Mouse (Mus musculus): Measurements from ENCODE around the gene Ptrh1. TPM values are rescaled to one million over a fixed set of nuclear protein-coding genes. Genes with fewer than 3 reads are reported as not detected.

Gene Ptrh1
- polyA plus RNA-seq, 1 experiment from 2014 or later, result 4.6 TPM

DNA sequence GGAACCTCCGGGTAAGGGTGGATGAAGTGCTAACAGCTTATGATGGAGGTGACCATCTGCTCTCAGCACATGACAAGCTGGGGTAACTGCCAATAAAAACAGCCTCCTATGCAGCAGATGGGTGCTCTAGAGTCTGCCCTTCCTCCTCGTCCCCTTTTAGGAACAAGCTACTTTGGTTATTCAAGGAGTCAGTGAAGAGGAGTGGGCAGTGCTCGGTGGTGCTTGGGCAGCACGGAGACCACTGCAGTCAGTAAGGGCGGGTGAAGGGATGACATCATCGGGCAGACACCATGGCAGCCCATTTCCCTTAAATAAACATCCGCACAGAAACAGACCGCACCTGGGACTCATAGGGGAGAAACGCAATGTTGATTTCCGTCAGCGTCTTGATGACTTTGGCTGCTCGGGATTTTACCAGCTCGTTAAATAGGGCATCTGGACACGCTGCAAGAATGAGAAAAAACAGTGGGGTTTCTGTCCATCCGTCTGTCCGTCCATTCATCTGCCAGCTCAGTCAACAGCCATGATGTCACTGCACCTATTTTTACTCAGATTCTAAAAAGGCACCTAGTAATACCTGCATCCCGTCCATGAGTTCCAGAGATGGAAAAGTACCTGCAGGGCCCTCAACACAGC lies 41.5 kb downstream of the Ptrh1 start:
- no peaks in the 10 kb centered on the region for H3K27me3 ChIP-seq
- H3K4me2 ChIP-seq (replicated peaks), result no peak overlapping the region
- 68% methylated on average over 17 of the region's 17 CpGs for WGBS
- no peaks in the 10 kb centered on the region for H3K9me3 ChIP-seq (replicated peaks)
- H3K4me1 ChIP-seq, result peaks cover 2% of the 10 kb centered on the region; the same call in 1 of the 2 replicates
- 0 out of 2 replicates have a peak overlapping the region, but pooled peaks have one; percentile 19 for H3K27ac ChIP-seq
- H3K9ac ChIP-seq, result no peak overlapping the region
- H3K36me3 ChIP-seq, result peaks cover 34% of the 10 kb centered on the region
- ATAC-seq (ENCODE audit: low FRiP score), result no peak
- H3K4me3 ChIP-seq, result no peak overlapping the region

DNA sequence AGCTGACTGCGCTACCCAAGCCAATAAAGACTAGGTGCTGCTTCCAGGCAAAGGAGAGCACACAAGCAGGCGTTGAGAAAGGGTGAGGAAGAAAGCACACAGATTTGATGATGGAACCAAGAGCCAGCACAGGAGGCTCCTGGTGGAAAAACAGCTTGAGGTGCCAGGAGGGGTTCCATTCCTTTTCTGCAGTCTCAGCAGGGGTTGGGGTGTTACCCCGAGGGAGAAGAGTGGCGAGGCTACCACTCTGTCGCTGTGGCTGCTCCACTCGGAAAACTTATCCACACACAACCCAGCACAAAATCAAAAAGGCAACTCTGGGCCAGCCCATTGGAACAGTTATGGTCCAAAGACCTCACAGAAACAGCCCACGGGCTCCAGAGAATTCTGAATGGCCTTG lies 42.0 kb downstream of the Ptrh1 start:
- 67% methylated on average over 7 of the region's 7 CpGs for WGBS
- H3K27me3 ChIP-seq, result no peaks in the 10 kb centered on the region
- H3K9me3 ChIP-seq (replicated peaks), result no peaks in the 10 kb centered on the region
- H3K36me3 ChIP-seq, result peaks cover 33% of the 10 kb centered on the region
- no peak overlapping the region for H3K4me2 ChIP-seq (replicated peaks)
- H3K4me1 ChIP-seq, result peaks cover 3% of the 10 kb centered on the region
- no peak for ATAC-seq (ENCODE audit: low FRiP score)
- H3K9ac ChIP-seq, result no peak overlapping the region
- H3K27ac ChIP-seq, result no peak overlapping the region
- H3K4me3 ChIP-seq, result no peak overlapping the region

DNA sequence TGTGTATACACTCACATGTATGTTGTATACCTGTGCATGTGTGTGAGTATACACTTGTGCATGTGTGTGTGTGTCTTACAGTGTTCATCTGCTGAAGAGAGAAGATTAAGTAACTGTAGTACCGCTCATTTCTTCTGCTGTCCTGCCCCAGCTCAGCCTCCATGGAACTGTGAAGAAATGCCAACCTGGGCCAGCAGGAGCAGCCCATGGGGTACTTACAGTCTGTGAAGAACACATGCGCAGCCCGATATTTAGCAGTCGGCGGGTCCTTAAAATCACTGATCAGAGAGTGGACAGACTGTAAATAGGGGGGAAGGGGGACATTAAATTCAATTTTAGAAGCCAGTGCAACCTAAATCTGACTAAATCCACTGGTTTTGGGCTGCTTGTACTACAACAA lies 42.6 kb downstream of the Ptrh1 start:
- no peaks in the 10 kb centered on the region for H3K27me3 ChIP-seq
- H3K4me3 ChIP-seq, result no peak overlapping the region
- H3K4me1 ChIP-seq, result peaks cover 9% of the 10 kb centered on the region
- 94% methylated on average over 5 of the region's 5 CpGs for WGBS
- no peaks in the 10 kb centered on the region for H3K9me3 ChIP-seq (replicated peaks)
- no peak overlapping the region for H3K4me2 ChIP-seq (replicated peaks)
- no peak for ATAC-seq (ENCODE audit: low FRiP score)
- no peak overlapping the region for H3K9ac ChIP-seq
- H3K27ac ChIP-seq, result no peak overlapping the region
- H3K36me3 ChIP-seq, result peaks cover 33% of the 10 kb centered on the region

DNA sequence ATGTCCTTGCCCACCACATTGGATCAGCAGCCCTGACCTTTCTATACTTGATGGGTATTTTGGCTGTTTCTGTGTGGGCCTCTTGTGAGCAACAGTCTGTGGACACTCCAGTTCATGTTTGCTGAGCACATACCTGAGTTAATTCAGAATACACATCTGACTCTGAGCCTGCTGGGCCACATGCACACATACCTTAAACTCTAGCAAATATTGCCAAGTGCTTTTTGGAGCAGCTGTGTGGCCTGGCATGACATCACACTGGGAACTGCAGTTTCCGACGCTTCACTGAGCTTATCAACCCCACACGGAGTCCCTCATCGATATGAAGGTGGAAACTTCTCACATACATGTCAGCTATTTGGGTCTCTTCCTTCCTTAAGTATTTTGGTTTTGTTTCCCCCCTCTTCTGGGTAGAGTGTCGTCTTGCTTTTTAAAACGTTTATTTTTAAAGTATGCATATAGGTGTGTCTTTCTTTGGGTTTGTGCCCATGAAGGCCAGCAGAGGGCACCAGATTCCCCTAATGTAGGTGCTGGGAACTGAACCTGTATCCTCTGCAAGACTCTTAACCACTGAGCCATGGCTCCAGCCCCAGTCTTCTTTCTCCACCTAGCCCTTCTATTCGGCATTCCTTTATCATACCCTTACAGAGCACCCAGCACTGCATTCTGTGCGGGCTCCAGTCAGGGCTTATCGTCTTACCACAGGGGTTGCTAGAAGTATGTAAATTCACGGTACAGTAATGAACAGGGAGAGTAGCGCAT lies 45.6 kb downstream of the Ptrh1 start:
- H3K27ac ChIP-seq, result no peak overlapping the region
- H3K36me3 ChIP-seq, result peaks cover 23% of the 10 kb centered on the region
- peaks cover 23% of the 10 kb centered on the region for H3K4me1 ChIP-seq
- ATAC-seq (ENCODE audit: low FRiP score), result no peak
- no peak overlapping the region for H3K9ac ChIP-seq
- no peak overlapping the region for H3K4me2 ChIP-seq (replicated peaks)
- H3K27me3 ChIP-seq, result no peaks in the 10 kb centered on the region
- WGBS, result 68% methylated on average over 11 of the region's 11 CpGs
- no peak overlapping the region for H3K4me3 ChIP-seq
- H3K9me3 ChIP-seq (replicated peaks), result no peaks in the 10 kb centered on the region

DNA sequence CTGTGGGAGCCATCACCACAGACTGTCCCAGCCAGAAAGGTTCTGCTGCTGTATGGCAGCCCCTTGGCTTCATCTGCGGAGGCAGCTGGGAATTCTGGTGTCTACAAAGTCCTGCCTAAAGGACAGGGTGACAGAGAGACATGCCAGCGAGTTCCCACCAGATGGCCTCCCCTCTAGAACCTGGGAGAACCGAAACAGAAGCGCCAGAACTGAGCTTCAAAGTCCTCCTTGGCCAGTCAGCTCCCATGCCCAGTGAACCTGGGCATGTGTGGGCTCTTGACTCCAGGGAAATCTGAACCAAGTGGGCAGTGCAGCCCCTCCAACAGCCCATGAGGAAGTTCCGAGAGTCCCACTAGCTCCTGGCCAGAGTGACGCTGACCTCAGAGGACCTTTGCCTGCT lies 47.1 kb downstream of the Ptrh1 start:
- H3K9me3 ChIP-seq (replicated peaks), result no peaks in the 10 kb centered on the region
- H3K4me2 ChIP-seq (replicated peaks), result no peak overlapping the region
- H3K36me3 ChIP-seq, result peaks cover 16% of the 10 kb centered on the region
- no peak overlapping the region for H3K9ac ChIP-seq
- H3K27ac ChIP-seq, result no peak overlapping the region
- peaks cover 21% of the 10 kb centered on the region for H3K4me1 ChIP-seq
- WGBS, result 78% methylated on average over 6 of the region's 6 CpGs
- H3K27me3 ChIP-seq, result no peaks in the 10 kb centered on the region
- H3K4me3 ChIP-seq, result no peak overlapping the region
- no peak for ATAC-seq (ENCODE audit: low FRiP score)

DNA sequence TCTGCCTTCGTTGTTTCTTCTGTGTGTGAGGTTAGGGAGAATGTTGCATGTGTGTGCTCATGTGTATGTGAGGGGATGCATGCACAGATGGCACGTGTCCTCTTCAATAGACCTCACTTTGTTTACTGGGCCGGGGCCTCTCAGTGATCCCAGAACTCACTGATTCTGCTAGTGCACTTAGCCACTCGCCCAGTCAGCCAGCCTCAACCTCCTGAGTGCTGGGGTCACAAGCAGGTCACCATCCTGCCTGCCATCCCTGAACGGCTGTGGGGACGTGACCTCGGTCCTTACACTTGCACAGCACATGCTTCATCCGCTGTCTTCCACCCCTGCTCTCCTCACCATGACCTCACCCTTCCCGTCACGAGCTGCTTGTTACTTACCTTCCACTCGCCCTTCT lies 47.6 kb downstream of the Ptrh1 start:
- Histone ChIP-seq H3K9me3 (replicated peaks) (no peaks in the 10 kb centered on the region), H3K27ac (peak overlapping the region; percentile 71), H3K4me1 (peaks cover 21% of the 10 kb centered on the region), H3K36me3 (peaks cover 11% of the 10 kb centered on the region), H3K9ac (no peak overlapping the region), H3K4me2 (replicated peaks) (no peak overlapping the region), H3K4me3 (no peak overlapping the region), H3K27me3 (no peaks in the 10 kb centered on the region)
- WGBS, result 45% methylated on average over 11 of the region's 11 CpGs
- ATAC-seq (ENCODE audit: low FRiP score), result no peak

DNA sequence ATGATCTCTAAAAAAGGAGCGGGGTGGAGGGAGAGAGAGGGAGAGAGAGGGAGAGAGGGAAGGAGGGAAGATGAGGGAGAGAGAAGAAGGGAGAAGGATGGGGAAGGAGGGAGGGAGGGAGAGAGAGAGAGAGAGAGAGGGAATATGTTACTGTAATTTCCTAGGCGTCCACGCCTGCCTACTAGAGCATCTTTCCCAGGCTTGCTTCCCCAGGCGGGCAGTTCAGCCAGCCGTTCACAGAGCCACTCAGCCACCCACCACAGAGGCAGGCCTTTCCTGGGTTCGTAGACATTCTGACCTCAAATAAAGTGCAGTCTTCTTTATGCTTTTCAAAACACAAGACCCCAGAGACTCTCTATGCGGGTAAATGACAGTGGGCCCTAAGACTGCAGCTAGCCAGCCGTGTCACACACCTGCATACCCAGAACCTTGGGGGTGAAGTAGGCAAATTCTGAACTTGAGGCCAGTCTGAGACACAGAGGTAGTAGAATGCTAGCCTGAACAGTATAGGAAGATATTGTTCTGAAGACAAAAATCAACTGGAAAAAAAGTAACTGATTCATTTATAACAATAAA lies 48.1 kb downstream of the Ptrh1 start:
- peak overlapping the region; percentile 71 for H3K27ac ChIP-seq
- 0 out of 2 replicates have a peak, but pooled peaks have one; percentile 38 for ATAC-seq (ENCODE audit: low FRiP score)
- H3K27me3 ChIP-seq, result no peaks in the 10 kb centered on the region
- H3K9ac ChIP-seq, result no peak overlapping the region
- no peaks in the 10 kb centered on the region for H3K9me3 ChIP-seq (replicated peaks)
- 50% methylated on average over 8 of the region's 8 CpGs for WGBS
- peaks cover 9% of the 10 kb centered on the region for H3K36me3 ChIP-seq
- H3K4me2 ChIP-seq (replicated peaks), result no peak overlapping the region
- no peak overlapping the region for H3K4me3 ChIP-seq
- peaks cover 21% of the 10 kb centered on the region for H3K4me1 ChIP-seq

DNA sequence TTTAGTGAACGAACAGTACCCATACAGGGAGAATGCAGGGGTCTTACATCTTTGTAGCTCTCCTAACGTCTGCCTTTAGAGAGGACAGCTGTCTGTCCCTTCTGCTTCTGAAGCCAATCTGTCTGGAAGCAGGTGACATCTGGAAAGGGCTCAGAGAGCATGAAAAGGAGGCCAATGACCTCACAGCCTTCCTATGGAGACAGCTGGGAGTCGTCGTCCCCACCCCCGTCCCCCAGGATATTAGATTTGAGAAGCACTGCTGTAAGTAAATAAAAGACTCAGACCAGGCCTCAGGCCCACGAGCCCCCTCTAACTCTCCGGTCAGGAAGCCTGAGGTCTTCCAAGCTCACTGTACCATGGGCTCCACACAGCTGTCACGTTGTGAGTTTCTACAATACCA lies 48.6 kb downstream of the Ptrh1 start:
- Histone ChIP-seq H3K4me3 (no peak overlapping the region), H3K4me1 (peaks cover 21% of the 10 kb centered on the region), H3K4me2 (replicated peaks) (no peak overlapping the region), H3K27ac (peak overlapping the region; percentile 71), H3K27me3 (no peaks in the 10 kb centered on the region), H3K9ac (no peak overlapping the region), H3K36me3 (0 out of 2 replicates have a peak, but pooled peaks cover 6% of the 10 kb centered on the region), H3K9me3 (replicated peaks) (no peaks in the 10 kb centered on the region)
- ATAC-seq (ENCODE audit: low FRiP score), result peak; percentile 40; the same call in 1 of the 2 replicates
- WGBS, result 26% methylated on average over 8 of the region's 8 CpGs

DNA sequence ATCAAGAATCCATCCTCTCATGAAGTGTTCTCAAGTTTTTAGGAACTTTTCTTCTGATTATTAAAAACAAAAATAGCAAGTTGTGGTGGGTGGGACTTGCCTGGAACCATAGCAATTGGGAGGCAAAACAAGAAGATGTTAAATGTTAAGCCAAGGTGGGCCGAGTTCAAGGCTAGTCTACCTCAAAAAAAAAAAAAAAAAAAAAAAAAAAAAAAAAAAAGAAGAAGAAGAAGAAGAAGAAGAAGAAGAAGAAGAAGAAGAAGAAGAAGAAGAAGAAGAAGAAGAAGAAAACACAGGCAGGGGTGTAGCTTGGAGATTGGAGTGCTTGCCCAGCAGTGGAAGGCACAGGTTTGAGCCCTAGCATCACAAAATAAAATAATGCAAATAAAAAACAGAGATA lies 49.2 kb downstream of the Ptrh1 start:
- Histone ChIP-seq H3K9ac (no peak overlapping the region), H3K27ac (peak overlapping the region; percentile 71), H3K4me3 (no peak overlapping the region), H3K4me2 (replicated peaks) (no peak overlapping the region), H3K4me1 (peaks cover 21% of the 10 kb centered on the region), H3K9me3 (replicated peaks) (no peaks in the 10 kb centered on the region), H3K27me3 (no peaks in the 10 kb centered on the region), H3K36me3 (0 out of 2 replicates have a peak, but pooled peaks cover 6% of the 10 kb centered on the region)
- no peak for ATAC-seq (ENCODE audit: low FRiP score)
- 65% methylated on average over 1 of the region's 1 CpGs for WGBS

DNA sequence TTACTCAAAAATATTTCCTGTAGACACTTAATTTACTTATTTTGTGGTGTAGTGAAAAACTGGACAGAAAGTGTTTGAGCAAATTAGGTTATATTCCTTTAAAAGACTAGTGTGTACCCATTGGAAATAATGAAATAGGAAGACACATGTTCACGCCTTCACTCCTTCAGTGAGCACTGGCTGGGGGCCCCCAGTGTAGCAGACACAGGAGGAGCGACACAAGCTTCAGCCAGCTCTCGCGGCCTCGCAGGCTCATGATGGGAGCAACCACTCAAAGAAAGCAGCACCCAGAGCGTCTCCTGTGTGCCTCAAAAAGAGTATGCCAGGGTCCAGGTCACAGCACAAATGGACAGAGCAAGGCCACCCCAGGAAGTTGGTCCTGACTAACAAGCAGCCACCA lies 50.2 kb downstream of the Ptrh1 start:
- Histone ChIP-seq H3K9ac (no peak overlapping the region), H3K4me3 (no peak overlapping the region), H3K4me1 (peaks cover 21% of the 10 kb centered on the region), H3K4me2 (replicated peaks) (no peak overlapping the region), H3K27ac (no peak overlapping the region), H3K36me3 (0 out of 2 replicates have a peak, but pooled peaks cover under 1% of the 10 kb centered on the region), H3K27me3 (no peaks in the 10 kb centered on the region), H3K9me3 (replicated peaks) (no peaks in the 10 kb centered on the region)
- WGBS, result 84% methylated on average over 6 of the region's 6 CpGs
- no peak for ATAC-seq (ENCODE audit: low FRiP score)
